Mouse (Mus musculus): ENCODE measurements around the gene Fbln2.

- TF ChIP-seq GATA1 (IDR thresholded peaks at IDR 0.05; ENCODE audit: borderline replicate concordance, low read length) (no peak), FLI1 (IDR thresholded peaks at IDR 0.05; ENCODE audit: low read length) (no peak)
Observed at GRCm38 (mm10) chr6:91212571-91212970, 316 bp downstream of the Fbln2 start.
